Mouse (Mus musculus): ENCODE data around the gene Xirp1. TPM values are rescaled to one million over a fixed set of nuclear protein-coding genes. Genes with fewer than 3 reads are reported as not detected.

Xirp1 gene
- total and polyA plus RNA-seq, 3 experiments: 55.5 to 133 (median 118) TPM

DNA sequence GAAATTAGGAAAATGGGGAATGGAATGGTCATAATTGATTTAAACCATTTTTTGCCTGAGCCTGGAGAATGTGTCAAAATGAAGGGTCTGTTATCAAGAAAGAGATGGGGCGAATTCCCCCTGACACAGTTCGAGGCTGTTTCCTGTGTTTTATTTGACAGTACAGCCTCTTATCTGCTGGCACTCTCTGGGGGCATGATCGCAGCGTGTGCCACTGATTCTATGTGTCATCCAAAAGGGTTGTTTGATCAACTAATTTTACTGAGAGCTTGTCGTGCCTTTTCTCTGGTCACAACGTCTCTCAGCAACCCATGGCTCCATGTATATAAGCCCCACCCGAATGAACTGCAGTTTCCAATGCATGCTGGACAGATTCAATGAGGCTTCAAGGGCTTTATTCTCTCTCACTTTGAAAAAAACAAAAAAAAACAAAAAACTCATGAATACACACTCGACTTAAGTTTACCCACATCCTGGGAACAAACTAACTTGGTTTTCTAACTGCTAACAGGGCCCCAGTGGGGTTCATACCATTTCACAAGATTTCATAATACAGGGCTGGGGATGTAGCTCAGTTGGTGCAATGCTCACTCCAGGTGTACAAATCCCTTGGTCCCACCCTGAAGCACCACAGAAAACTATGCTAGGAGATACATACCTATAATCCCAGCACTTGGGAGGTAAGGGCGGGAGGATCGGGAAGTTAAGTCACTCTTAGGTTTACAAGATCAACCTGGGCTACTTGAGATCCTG, 30.1 kb downstream of the Xirp1 start:
- 60% methylated on average over 10 of the region's 10 CpGs for WGBS
- Histone ChIP-seq H3K27ac (no peak overlapping the region), H3K9ac (ENCODE audit: low read depth, low read length) (no peak overlapping the region), H3K27me3 (ENCODE audit: control insufficient read depth, insufficient read depth, low read length) (no peaks in the 10 kb centered on the region), H3K36me3 (ENCODE audit: control insufficient read depth, insufficient read depth, low read length) (no peaks in the 10 kb centered on the region), H3K4me1 (ENCODE audit: control insufficient read depth, insufficient read depth, low read length) (no peaks in the 10 kb centered on the region), H3K79me2 (replicated peaks; ENCODE audit: control insufficient read depth, insufficient read depth, low read length) (no peaks in the 10 kb centered on the region), H3K4me3 (no peak overlapping the region)
- no peak for TF ChIP-seq POLR2A (IDR thresholded peaks at IDR 0.05; ENCODE audit: insufficient read depth, low read depth, low read length)
- TF ChIP-seq EP300 (IDR thresholded peaks at IDR 0.05; ENCODE audit: insufficient read depth, low read depth, low read length): no peak
- no peak for TF ChIP-seq CTCF (IDR thresholded peaks at IDR 0.05)
- no peak for DNase-seq
- intact Hi-C loops (cut with DNase I): no loop called here

DNA sequence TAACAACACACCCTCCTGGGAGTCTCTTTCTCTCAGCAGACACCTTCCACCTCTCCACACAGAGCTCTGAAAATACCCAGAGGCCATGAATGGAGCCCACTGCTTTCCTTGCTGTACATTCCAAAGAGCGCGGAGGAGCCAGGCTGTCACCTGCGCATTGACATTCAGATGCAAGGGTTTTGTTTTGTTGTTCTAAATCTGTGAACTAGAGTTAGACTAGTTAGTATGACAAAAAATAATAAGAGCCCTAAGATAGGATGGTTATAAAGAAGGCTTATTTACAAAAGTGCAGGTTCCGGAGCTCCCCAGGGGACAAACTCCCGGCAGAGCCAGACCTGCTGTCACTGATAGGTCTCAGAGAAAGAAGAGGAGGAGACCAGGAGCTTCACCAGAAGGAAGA, 32.1 kb downstream of the Xirp1 start:
- Histone ChIP-seq H3K9ac (ENCODE audit: low read depth, low read length) (no peak overlapping the region), H3K4me3 (no peak overlapping the region), H3K79me2 (replicated peaks; ENCODE audit: control insufficient read depth, insufficient read depth, low read length) (no peaks in the 10 kb centered on the region), H3K27me3 (ENCODE audit: control insufficient read depth, insufficient read depth, low read length) (no peaks in the 10 kb centered on the region), H3K4me1 (ENCODE audit: control insufficient read depth, insufficient read depth, low read length) (no peaks in the 10 kb centered on the region), H3K27ac (no peak overlapping the region), H3K36me3 (ENCODE audit: control insufficient read depth, insufficient read depth, low read length) (no peaks in the 10 kb centered on the region)
- no peak for DNase-seq
- no peak for TF ChIP-seq POLR2A (IDR thresholded peaks at IDR 0.05; ENCODE audit: insufficient read depth, low read depth, low read length)
- no peak for TF ChIP-seq CTCF (IDR thresholded peaks at IDR 0.05)
- TF ChIP-seq EP300 (IDR thresholded peaks at IDR 0.05; ENCODE audit: insufficient read depth, low read depth, low read length): no peak
- intact Hi-C loops (cut with DNase I): no loop called here
- 44% methylated on average over 5 of the region's 5 CpGs for WGBS

DNA sequence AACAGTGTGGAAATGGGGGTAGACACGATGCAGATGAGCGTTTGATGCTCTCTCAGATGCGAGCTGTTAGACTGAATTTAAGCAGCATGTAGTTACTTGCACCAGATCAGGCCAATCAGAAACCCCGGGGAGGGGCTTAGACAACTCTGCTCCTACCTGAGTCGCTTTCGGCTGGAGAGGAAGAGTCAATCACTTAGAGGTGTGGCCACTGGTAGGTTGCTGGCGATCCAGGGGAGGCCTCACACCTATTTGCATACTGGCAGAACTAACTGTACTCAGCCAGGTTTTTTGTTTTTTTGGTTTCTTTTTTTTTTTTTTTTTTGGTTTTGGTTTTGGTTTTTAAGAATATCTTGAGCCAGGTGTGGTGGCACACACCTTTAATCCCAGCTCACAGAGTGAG, 35.1 kb downstream of the Xirp1 start:
- no peak for DNase-seq
- no peak overlapping the region for H3K27ac ChIP-seq
- H3K36me3 ChIP-seq (ENCODE audit: control insufficient read depth, insufficient read depth, low read length): no peaks in the 10 kb centered on the region
- peaks cover 2% of the 10 kb centered on the region for H3K4me1 ChIP-seq (ENCODE audit: control insufficient read depth, insufficient read depth, low read length)
- WGBS: 71% methylated on average over 7 of the region's 7 CpGs
- no peaks in the 10 kb centered on the region for H3K79me2 ChIP-seq (replicated peaks; ENCODE audit: control insufficient read depth, insufficient read depth, low read length)
- no peak overlapping the region for H3K4me3 ChIP-seq
- no peaks in the 10 kb centered on the region for H3K27me3 ChIP-seq (ENCODE audit: control insufficient read depth, insufficient read depth, low read length)
- no peak overlapping the region for H3K9ac ChIP-seq (ENCODE audit: low read depth, low read length)
- intact Hi-C loops (cut with DNase I): no loop called here
- TF ChIP-seq EP300 (IDR thresholded peaks at IDR 0.05; ENCODE audit: insufficient read depth, low read depth, low read length): no peak
- TF ChIP-seq CTCF (IDR thresholded peaks at IDR 0.05): no peak
- TF ChIP-seq POLR2A (IDR thresholded peaks at IDR 0.05; ENCODE audit: insufficient read depth, low read depth, low read length): no peak

DNA sequence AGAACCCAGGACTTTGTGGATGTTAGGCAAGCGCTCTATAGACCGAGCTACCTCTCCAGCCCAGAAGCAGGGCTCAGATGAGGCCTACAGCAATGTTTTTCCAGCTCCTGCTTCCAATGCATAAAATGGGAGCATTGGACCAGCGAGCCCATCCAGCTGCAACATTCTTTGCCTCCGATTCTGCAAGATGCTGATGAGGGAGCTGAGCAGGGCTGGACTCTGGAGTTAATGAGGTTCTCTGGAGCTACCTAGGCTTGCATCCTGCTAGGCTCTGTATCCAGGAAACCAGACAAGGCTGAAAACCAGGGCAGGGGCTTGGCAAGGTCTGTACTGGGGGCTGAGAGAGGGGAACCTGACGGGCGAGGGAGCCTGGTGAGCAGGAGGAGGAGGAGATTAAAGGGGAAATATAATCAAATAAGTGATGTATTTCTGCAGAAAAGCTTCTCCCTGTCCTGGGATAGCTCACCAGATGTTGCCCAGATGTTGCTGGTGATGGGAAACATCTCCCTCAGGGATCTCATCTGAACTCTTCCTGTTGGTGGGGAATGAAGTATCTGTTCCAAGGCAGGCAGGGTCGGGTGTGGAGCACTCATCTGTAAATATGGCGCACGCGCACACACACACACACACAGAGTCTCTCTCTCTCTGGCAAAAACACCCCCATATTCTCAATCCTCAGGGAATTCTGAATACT, 37.4 kb downstream of the Xirp1 start:
- 75% methylated on average over 10 of the region's 10 CpGs for WGBS
- intact Hi-C loops (cut with DNase I): loop anchor here (1.0 kb wide), 1 partner anchor 14 kb away; no protein-coding TSS in a partner anchor
- no peak overlapping the region for H3K9ac ChIP-seq (ENCODE audit: low read depth, low read length)
- no peak for DNase-seq
- no peak overlapping the region for H3K4me3 ChIP-seq
- H3K27ac ChIP-seq: no peak overlapping the region
- H3K4me1 ChIP-seq (ENCODE audit: control insufficient read depth, insufficient read depth, low read length): peaks cover 9% of the 10 kb centered on the region
- no peak for TF ChIP-seq CTCF (IDR thresholded peaks at IDR 0.05)
- TF ChIP-seq POLR2A (IDR thresholded peaks at IDR 0.05; ENCODE audit: insufficient read depth, low read depth, low read length): no peak
- no peak for TF ChIP-seq EP300 (IDR thresholded peaks at IDR 0.05; ENCODE audit: insufficient read depth, low read depth, low read length)
- H3K27me3 ChIP-seq (ENCODE audit: control insufficient read depth, insufficient read depth, low read length): no peaks in the 10 kb centered on the region
- no peaks in the 10 kb centered on the region for H3K36me3 ChIP-seq (ENCODE audit: control insufficient read depth, insufficient read depth, low read length)
- H3K79me2 ChIP-seq (replicated peaks; ENCODE audit: control insufficient read depth, insufficient read depth, low read length): no peaks in the 10 kb centered on the region

DNA sequence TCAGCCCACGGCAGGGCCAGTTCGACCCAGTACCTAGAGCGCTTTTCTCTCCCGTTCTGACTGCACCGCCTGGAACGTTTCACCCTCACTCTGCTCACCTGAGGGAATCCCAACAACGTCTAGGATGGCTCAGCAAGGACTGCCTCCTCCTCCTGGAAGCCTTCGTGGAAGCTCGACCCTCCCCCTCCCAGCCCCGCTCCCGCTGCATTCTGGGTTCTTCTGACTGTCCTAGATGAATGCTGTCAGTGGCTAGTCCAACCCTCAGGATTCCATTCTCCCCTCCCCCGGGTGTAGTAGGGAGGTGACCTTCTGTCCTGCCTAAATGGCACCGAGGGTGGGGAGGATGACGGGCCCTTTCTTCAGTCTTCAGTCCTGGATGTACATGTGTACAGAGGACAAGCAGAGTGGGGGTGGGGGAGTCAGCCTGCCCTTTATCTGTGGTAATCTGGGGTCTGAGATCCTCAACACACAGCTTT, 38.8 kb downstream of the Xirp1 start, which contains the start of gene Csrnp1:
Gene Csrnp1 (minus strand): TSS at position 123 of the 476 bp plus-strand sequence.
- 0 out of 2 replicates have a peak, but pooled peaks cover 2% of the 10 kb centered on the region for H3K79me2 ChIP-seq (replicated peaks; ENCODE audit: control insufficient read depth, insufficient read depth, low read length)
- H3K36me3 ChIP-seq (ENCODE audit: control insufficient read depth, insufficient read depth, low read length): peaks cover 3% of the 10 kb centered on the region; the same call in 1 of the 2 replicates
- 42% methylated on average over 14 of the region's 14 CpGs for WGBS
- TF ChIP-seq EP300 (IDR thresholded peaks at IDR 0.05; ENCODE audit: insufficient read depth, low read depth, low read length) (no peak), POLR2A (IDR thresholded peaks at IDR 0.05; ENCODE audit: insufficient read depth, low read depth, low read length) (no peak), CTCF (IDR thresholded peaks at IDR 0.05) (no peak)
- H3K4me1 ChIP-seq (ENCODE audit: control insufficient read depth, insufficient read depth, low read length): peaks cover 20% of the 10 kb centered on the region
- intact Hi-C loops (cut with DNase I): loop anchor here (1.0 kb wide), 1 partner anchor 16 kb away; no protein-coding TSS in a partner anchor
- H3K9ac ChIP-seq (ENCODE audit: low read depth, low read length): peak within 1 kb of the TSS; percentile 99
- H3K27ac ChIP-seq: peak within 1 kb of the TSS; percentile 99
- H3K4me3 ChIP-seq: peak within 1 kb of the TSS; percentile 95
- DNase-seq: no peak
- no peaks in the 10 kb centered on the region for H3K27me3 ChIP-seq (ENCODE audit: control insufficient read depth, insufficient read depth, low read length)

All from heart, adult 2 months (tissue).